8 mouse cellular contexts compared by ENCODE assay signal in the genomic region with DNA sequence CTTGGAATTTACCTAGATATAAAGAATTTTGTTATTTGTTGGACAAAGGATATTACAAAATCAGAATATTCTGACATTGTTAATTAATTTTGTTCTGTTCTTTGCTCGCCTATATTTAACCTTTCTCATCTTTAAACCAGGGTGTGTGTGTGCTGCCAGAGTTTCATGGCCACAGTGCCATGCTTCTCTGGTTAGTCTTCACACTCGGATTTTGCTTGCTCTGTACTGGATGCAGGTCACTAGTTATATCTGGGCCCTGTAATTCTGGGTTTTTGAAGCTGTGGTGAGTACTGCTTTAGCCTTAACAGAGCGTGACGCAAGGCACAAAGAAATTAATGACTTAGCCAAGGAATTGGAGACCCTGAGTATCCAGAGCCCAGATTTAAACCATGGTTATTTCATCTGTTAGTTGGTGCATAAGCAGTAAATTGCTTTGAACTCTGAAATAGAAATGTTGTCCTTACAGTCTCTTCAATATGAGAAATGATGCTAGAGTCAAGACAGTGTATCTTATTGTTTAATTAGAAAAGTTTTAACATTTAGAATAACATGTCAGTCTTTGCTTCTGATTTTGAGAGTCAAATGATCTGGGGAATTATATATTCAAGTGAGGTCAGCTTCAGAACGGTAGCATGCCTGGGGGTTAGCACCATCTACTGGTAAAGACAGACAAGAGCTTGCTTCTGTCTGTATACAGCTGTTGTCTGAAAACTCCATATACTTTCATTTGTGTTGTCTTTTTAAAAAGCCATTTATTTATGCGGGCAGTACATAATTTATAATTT. TPM values are rescaled to one million over a fixed set of nuclear protein-coding genes. Genes with fewer than 3 reads are reported as not detected.
DNase-seq lines count a peak whose midpoint lies in the region; ATAC-seq and TF ChIP-seq lines count a peak whose summit lies in the region.

No protein-coding gene starts in this region.

- peaks cover 1% of the 10 kb centered on the region for H3K36me3 ChIP-seq in liver, adult 2 months (ENCODE audit: control insufficient read depth, insufficient read depth, low read length)
- H3K36me3 ChIP-seq in liver, embryonic 11.5 days (ENCODE audit: control insufficient read depth, insufficient read depth, low read length), result no peaks in the 10 kb centered on the region

- no peaks in the 10 kb centered on the region for H3K4me1 ChIP-seq in cerebellum, adult 2 months (ENCODE audit: control insufficient read depth, insufficient read depth, low read length)
- no peaks in the 10 kb centered on the region; the same call in 1 of the 2 replicates for H3K4me1 ChIP-seq in liver, adult 2 months (ENCODE audit: control insufficient read depth, insufficient read depth, low read length)
- H3K4me1 ChIP-seq in liver, embryonic 11.5 days (replicated peaks; ENCODE audit: control insufficient read depth, insufficient read depth, low read length), result no peaks in the 10 kb centered on the region

- H3K27ac ChIP-seq in cerebellum, adult 2 months (ENCODE audit: insufficient read depth, low read length), result no peak overlapping the region
- H3K27ac ChIP-seq in liver, adult 2 months (replicated peaks; ENCODE audit: insufficient read depth, low read depth, low read length), result no peak overlapping the region
- H3K27ac ChIP-seq in liver, embryonic 11.5 days (ENCODE audit: low read depth, low read length), result no peak overlapping the region

- intact Hi-C loops in heart, postnatal 14 days (cut with DNase I), result loop anchor here (1.0 to 2.0 kb wide), 2 partner anchors 68 to 104 kb away; no protein-coding TSS in a partner anchor

- no peaks in the 10 kb centered on the region for H3K27me3 ChIP-seq in cerebellum, adult 2 months (ENCODE audit: control insufficient read depth, insufficient read depth, low read length)
- no peaks in the 10 kb centered on the region for H3K27me3 ChIP-seq in liver, adult 2 months (ENCODE audit: control insufficient read depth, insufficient read depth, low read length)
- H3K27me3 ChIP-seq in liver, embryonic 11.5 days (replicated peaks; ENCODE audit: control insufficient read depth, insufficient read depth, low read length), result no peaks in the 10 kb centered on the region

- DNase-seq in cerebellum, adult 2 months, result peak in 1 of 2 experiments; percentile 17
- peak; percentile 60 for DNase-seq in liver, adult 2 months (ENCODE audit: extremely low read depth, low read depth, low spot score)
- no peak for DNase-seq in liver, embryonic 11.5 days (ENCODE audit: low spot score)
- DNase-seq in brain, embryonic 14.5 days (ENCODE audit: low read depth), result peak; percentile 86
- DNase-seq in heart, postnatal 14 days, result peak; percentile 19 to 41
- DNase-seq in testis, postnatal 14 days (ENCODE audit: low spot score), result no peak

- H3K4me3 ChIP-seq in cerebellum, adult 2 months (replicated peaks; ENCODE audit: insufficient read depth, low read depth, low read length), result no peak overlapping the region
- no peak overlapping the region for H3K4me3 ChIP-seq in liver, adult 2 months (ENCODE audit: insufficient read depth, low read depth, low read length)
- no peak overlapping the region for H3K4me3 ChIP-seq in liver, embryonic 11.5 days (ENCODE audit: low read depth, low read length)

- H3K9me3 ChIP-seq in liver, embryonic 11.5 days (ENCODE audit: control insufficient read depth, low read length), result no peaks in the 10 kb centered on the region

- H3K4me2 ChIP-seq in liver, embryonic 11.5 days, result no peak overlapping the region

- TF ChIP-seq CTCF in cerebellum, adult 2 months (IDR thresholded peaks at IDR 0.05; ENCODE audit: borderline replicate concordance, insufficient read depth, low read depth, low read length), result peak; percentile 43; the same call in 1 of the 2 replicates
- peak; percentile 57 for TF ChIP-seq CTCF in liver, adult 2 months (IDR thresholded peaks at IDR 0.05; ENCODE audit: low read depth, low read length)
- peak; percentile 66; the same call in 1 of the 2 replicates for TF ChIP-seq CTCF in brain, embryonic 14.5 days (IDR thresholded peaks at IDR 0.05; ENCODE audit: borderline replicate concordance, extremely low read depth, insufficient read depth, insufficient read length)

- 53% methylated on average over 6 of the region's 6 CpGs for WGBS in cerebellum, adult 2 months
- 64% methylated on average over 6 of the region's 6 CpGs for WGBS in liver, adult 2 months
- WGBS in liver, embryonic 11.5 days, result 57% methylated on average over 6 of the region's 6 CpGs

- H3K9ac ChIP-seq in liver, adult 2 months (ENCODE audit: low read depth, low read length), result no peak overlapping the region
- no peak overlapping the region for H3K9ac ChIP-seq in liver, embryonic 11.5 days (ENCODE audit: low read depth, low read length)

- ATAC-seq in cerebellum, adult (ENCODE audit: insufficient number of reproducible peaks, low FRiP score, low TSS enrichment), result no peak
- ATAC-seq in liver, embryonic 11.5 days (replicated peaks; ENCODE audit: low FRiP score), result no peak
- peak; percentile 84 for ATAC-seq in megakaryocyte, adult 5-6 weeks (ENCODE audit: poor library complexity, severe bottlenecking)

- TF ChIP-seq POLR2A in cerebellum, adult 2 months (IDR thresholded peaks at IDR 0.05; ENCODE audit: borderline replicate concordance, insufficient read depth, low read length), result no peak
- no peak for TF ChIP-seq POLR2A in liver, adult 2 months (IDR thresholded peaks at IDR 0.05; ENCODE audit: extremely low read depth, insufficient read depth, low read length)
- TF ChIP-seq POLR2A in brain, embryonic 14.5 days (IDR thresholded peaks at IDR 0.05; ENCODE audit: borderline replicate concordance, extremely low read depth, insufficient read depth, insufficient read length, poor library complexity, severe bottlenecking), result no peak

- H3K79me2 ChIP-seq in liver, adult 2 months (ENCODE audit: control insufficient read depth, insufficient read depth, low read length), result peaks cover 3% of the 10 kb centered on the region; the same call in 1 of the 2 replicates

RNA-seq across cellular contexts. Expression of gene Tmem38b, which starts 19.2 kb away (rescaled TPM):
- 8.5 and 9.2 TPM in 2 replicates for polyA plus RNA-seq in cerebellum, adult 2 months (2012; rRNA removed)
- 29.5 and 33.2 TPM in 2 replicates for total RNA-seq in liver, adult 2 months (2014; rRNA removed)
- polyA plus RNA-seq in liver, adult 2 months (2012; rRNA removed), result 37.3 and 44.7 TPM in 2 replicates
- 4.5 and 5.1 TPM in 2 replicates for polyA plus RNA-seq in liver, embryonic 11.5 days (2014; fragmentation: Nextera tagmentation; extraction: Ambion mirVana)
- polyA plus RNA-seq in brain, embryonic 14.5 days (2012; rRNA removed), result 3.6 and 7.0 TPM in 2 replicates
- 10 to 100 TPM; 13.9 to 17.0 TPM for total RNA-seq in heart, postnatal 14 days (2021)
- 37.6 and 39.2 TPM in 2 replicates for total RNA-seq in megakaryocyte, adult 5-6 weeks (2015)
- total RNA-seq in megakaryocyte, adult 5-6 weeks (2017), result 15.3 and 18.3 TPM in 2 replicates

Comparison
In these comparisons a context has a peak if more than half of its experiments do, and no peak if none do; other contexts are left out.
1. DNase-seq: peak in liver, adult 2 months (single experiment), brain, embryonic 14.5 days (single experiment) and heart, postnatal 14 days (2 of 2); none in liver, embryonic 11.5 days (single experiment) and testis, postnatal 14 days (single experiment).
2. Peak in every context shown above with its lines, with median percentiles within 50 percentile points of each other: CTCF ChIP-seq.